Mouse (Mus musculus) spleen, adult 12 weeks (tissue): ENCODE data around the gene Poc1b.

Experiments used
- DNase-seq: peaks from one replicate; pipeline ENCODE4 v3.0.0; 2022; ENCODE audit warnings: low spot score

Poc1b gene

DNA sequence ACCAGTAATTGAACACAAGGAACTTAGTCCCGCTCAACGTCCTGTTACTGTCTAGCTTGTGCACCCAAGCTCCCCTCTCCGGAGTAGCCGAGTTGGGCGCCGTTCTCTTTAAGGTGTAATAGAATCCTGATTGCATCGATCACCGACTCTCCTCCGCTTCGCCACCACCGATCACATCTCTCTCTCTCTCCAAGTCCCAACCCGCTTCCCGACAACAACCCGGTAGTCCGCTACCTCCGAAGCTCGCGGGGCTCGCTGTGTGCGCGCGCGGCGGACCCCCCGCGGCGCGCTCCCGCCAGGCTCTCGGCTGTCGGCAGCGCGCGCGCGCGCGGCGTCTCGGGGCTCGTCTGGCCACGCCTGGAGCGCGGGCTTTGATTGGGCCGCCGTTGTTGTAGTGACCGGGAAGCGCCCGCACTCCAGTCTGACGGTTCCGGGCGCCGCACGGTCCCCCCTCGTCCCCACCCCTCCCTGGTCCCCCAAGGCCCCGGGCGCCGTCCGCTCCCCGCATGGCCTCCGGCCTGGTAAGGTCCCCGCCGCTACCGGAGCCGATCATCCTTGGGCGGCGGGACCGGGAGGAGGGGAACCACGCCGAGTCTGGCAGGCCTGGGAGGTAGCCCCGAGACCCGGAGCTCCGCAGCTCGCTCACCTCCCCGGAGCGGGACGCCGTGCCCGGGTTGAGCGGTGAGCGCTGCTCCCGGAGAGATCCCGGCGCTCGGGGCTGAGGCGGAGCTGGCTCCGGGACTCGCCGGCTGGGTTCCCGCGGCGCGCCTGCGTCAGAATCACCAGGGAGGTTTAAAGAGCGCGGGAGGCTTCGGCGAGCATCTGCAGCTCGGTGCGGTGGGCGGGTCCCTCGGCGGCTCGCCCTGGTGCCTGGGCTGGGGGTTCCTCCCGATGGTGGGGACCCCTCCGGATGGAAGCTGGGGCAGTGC, at the start of gene Poc1b:
Gene Poc1b, plus strand, starts transcription at position 334 of the 929 bp plus-strand sequence.
- peak; percentile 75 for DNase-seq

- DNase-seq = no peak
Measured at GRCm38 (mm10) chr10:99060588-99060987, 46.2 kb upstream of the Poc1b start.

DNA sequence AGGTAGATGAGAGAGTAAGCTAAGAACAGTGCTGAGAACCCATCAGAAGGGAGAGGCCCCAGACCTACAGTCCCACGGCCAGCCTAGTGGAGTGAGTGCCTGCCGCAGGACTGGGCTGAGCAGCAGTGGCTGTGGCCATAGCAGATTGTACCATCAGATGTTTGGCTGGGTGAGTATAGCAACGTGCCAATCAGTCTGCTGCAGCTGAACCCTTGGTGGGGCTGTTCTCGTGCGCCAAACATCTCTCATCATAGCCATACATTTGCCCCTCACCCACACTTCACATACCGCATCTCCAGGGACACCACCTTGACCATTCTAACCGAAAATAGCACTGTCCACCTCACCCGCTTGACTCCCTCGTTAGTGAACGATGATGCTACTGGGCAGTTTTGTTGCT, 45.4 kb upstream of the Poc1b start:
- DNase-seq = no peak

- DNase-seq = no peak
Measured at GRCm38 (mm10) chr10:99062546-99062945, 44.3 kb upstream of the Poc1b start.

- DNase-seq = no peak
Measured at GRCm38 (mm10) chr10:99076113-99076895, 30.5 kb upstream of the Poc1b start.

DNA sequence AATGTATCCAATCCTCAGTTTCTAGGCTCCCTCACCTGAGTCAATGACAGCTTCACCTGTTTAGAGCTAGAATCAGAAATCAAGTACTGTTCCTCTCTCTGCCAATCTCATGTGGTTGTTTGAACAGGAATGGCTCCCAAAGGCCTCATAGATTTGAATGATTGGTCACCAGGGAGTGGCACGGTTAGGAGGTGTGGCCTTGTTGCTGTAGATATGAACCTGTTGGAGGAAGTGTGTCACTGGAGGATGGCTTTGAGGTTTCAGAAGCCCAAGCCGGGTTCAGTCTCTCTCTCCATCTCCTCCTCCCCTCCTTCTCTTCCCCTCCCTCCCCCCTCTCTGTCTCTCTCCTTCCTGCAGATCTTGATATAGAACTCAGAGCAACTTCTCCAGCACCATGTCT, 28.2 kb upstream of the Poc1b start:
- no peak for DNase-seq

DNA sequence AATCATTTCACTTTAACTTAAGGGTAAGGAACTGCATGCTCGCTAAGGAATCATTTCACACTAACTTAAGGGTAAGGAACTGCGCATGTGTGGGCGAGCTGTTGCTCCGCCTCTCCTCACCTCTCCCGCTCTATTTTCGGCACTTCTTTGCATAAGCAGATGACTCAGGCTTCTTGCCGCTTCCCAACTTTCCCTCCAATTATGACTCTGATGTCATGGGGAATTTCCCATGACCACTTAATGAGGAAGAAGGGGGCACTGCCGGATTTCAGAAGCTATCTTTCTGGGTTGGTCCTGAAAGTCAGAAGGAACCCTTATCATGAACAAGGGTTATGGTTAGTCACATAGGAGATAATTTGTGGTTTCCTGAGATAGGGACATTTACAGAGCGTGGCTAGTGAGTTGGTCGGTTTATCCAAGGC, 25.3 kb upstream of the Poc1b start:
- DNase-seq = no peak

DNA sequence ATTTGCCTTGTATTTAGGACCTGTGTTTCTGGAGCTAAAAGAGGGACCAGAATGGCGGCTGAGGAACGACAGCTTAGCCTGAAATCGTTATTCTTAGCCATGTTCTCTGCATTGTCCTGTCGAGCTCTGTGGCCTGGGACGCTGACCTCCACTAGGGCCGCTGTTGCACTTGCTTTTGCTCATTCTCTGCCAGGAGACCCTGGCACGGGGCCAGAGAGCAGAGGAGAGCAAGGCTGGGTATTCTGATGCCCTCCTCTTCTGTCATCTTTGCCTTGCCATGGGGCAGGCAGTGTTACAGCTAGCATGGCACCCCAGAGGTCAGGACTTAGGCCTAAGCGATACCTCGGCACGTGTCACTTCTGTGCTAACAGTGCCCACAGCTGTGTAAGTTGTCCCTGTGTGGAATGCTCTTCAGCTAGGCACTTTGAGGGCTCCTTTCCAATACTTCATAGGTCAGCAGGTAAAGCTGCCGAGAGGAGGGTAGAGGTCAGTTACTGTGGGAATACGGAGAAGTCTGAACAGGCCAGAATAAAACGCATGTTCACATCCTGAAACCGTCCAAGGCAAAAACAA, 23.3 kb upstream of the Poc1b start:
- DNase-seq = no peak

- peak; percentile 45 for DNase-seq
Measured at GRCm38 (mm10) chr10:99084397-99085239, 22.2 kb upstream of the Poc1b start.

DNA sequence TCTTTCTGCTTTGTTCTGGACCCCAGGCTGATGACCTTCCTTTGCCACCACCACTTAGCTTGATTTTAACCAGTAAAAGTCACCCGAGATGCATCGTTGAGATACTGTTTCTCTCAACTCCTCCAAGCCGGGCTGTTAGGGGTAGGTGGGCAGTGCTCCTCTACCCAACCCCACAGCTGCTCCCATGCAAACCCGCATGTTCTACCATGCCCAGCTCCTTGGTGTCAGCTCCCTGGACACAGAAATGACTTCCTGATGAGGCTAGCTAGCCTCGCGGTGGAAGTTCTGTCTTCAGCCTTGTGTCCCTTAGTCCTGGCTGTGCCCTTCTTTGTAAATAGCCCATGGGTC, 21.6 kb upstream of the Poc1b start:
- DNase-seq = no peak

DNA sequence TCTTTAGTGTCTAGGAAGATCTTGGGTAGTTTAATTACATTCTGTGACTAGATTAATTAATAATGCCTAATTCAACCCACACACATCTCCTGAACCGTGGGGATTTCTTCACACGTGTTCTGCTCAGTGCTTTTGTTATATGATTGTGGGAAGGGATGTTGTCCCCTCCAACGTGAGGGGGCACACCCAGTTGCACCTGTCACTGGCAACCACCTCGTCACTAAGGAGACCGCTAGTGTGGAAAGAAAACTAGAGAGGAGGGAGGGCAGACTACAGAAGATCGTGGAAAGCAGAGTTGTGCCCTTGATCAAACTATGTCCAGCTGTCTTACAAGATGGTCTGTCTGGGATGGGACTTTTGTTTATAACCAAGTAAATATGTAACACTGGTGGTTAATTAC, 20.8 kb upstream of the Poc1b start:
- no peak for DNase-seq

GRCm38 (mm10) chr10:99089906-99090305, 16.9 kb upstream of the Poc1b start:
- DNase-seq = no peak

DNA sequence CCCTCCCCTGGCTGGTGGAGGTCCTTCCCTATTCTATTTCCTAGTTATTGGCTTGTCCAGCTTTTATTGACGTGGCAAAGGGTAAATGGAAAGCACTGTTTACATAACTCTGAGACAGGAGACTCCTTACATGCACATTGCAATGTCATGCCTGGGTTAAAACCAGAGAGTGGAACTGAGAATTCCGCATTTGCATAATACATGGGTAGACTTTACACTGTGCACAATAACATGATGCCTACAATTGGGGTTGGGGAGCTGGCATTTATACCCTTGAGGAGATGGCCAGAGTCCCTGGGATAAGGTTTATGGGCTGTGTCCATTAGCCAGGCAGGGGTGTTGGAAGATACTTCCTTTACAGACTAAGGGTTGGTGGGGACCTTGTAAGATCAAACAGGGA, 13.5 kb upstream of the Poc1b start:
- DNase-seq = no peak

DNA sequence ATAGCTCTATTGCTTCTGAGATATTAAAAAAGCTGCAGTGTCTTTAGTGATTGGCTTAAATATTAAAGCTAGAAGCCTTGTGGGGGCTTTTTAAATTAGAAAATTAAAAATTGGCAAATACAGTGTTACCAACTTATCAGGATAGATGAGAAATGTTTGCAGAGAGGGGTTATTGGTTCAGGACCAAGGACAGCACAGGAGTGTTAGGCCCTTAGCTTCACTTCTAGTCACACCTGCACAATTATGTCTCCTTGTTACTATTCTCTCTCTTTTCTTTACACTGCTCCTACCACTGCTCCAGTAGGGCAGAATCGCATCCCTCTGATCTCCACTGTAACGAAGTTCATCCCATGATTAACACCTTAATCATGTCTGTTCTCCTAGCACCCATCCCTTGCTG, 11.7 kb upstream of the Poc1b start:
- no peak for DNase-seq

- peak; percentile 14 for DNase-seq
Measured at GRCm38 (mm10) chr10:99097374-99097773, 9.5 kb upstream of the Poc1b start.

- no peak for DNase-seq
Measured at GRCm38 (mm10) chr10:99105522-99105921, 1.3 kb upstream of the Poc1b start.

DNA sequence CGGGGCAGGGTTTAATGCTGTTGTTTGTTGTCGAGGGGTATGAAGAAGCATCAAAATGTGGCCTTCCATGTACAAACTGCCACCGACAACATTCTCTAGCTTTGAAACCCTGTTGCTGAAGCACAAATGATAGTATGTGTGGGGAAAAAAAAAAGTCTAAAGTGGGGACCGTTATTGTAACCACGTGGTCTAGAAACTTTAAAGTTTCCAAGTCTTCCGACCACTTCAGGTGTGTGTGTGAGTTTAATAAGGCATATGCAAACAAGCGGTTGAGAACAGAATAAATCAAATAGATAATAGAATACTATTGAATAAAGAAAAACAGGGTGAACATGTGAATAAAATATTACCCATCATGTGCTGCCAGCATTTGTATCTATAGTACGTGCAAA, 529 bp upstream of the Poc1b start:
- DNase-seq = no peak

DNA sequence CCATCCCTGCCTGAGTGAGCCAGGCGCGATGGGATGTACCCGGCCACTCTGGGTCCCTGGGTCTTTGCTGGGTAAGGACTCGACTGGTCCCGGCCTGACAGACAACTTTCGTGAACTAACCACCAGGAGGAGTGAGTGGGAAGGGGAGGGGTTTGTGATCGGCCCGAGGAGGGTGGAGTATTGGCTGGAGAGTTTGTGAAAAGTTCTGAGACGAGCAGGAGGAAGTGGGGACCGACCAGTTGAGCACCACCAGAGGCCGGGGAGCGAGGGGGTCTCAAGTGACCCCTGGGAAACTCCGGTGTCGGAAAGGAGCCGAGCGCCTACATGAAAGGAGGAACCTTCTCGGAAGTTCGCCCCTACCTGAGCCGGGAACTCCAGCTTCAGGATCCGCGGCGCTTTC, 1.1 kb downstream of the Poc1b start, which contains the start of gene Galnt4:
Gene Galnt4, plus strand, starts transcription at position 196 of the 400 bp plus-strand sequence.
- DNase-seq = peak; percentile 75

GRCm38 (mm10) chr10:99108431-99108982, 1.7 kb downstream of the Poc1b start:
- no peak for DNase-seq

GRCm38 (mm10) chr10:99113533-99113932, 6.7 kb downstream of the Poc1b start:
- no peak for DNase-seq

- no peak for DNase-seq
Measured at GRCm38 (mm10) chr10:99114295-99114694, 7.5 kb downstream of the Poc1b start.
